Mouse (Mus musculus): ENCODE results near the gene Fads6. TPM values are rescaled to one million over a fixed set of nuclear protein-coding genes. Genes with fewer than 3 reads are reported as not detected.
A peak's percentile ranks its signal among the peaks of the same experiment; 100 is the strongest.

Fads6 gene
- polyA plus RNA-seq, 1 experiment from 2014 or later, result 0.72 TPM

DNA sequence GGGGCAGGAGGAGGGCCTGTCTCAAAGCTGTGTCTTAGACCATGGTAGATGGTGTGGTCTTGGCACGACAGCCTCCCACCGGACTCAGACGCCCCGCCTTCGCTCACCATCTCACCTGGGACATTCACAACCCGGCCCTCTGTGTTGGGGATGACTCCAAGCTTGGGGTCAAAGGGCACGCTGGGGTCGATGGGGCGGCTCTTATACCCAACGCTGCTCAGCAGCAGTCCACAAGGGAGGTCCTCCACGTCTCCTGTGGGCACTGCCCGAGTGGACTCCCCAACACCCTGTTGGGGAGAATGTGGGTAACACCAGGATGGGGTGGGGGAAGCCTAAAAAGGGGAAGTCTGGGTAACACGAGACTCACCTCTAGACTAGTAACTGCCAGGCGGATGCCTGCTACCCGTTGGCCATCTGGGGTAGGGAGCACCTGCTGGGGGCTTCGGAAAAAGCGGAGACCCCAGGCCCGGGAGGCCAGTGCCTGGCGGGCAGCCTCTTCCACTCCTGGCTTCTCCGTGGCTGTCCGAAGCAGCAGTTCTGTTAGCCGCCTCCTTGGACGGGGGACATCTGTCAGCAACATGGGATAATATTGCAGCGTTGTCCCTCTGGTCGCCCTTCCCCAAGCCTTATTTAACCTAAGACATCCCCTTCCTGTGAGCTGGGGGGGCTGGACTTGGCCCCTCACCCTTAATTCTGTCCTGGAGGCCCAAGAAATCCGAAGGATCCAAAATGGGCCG, 28.0 kb downstream of the Fads6 start:
- no peak for DNase-seq
- Histone ChIP-seq H3K36me3 (ENCODE audit: control insufficient read depth, insufficient read depth, low read length) (peaks cover 27% of the 10 kb centered on the region), H3K9ac (replicated peaks; ENCODE audit: low read length) (no peak overlapping the region), H3K4me2 (ENCODE audit: low read length) (no peak overlapping the region), H3K4me3 (replicated peaks; ENCODE audit: low read depth, low read length) (no peak overlapping the region), H3K4me1 (ENCODE audit: control insufficient read depth, insufficient read depth, low read length) (peaks cover 21% of the 10 kb centered on the region), H3K27ac (replicated peaks; ENCODE audit: low read depth, low read length) (no peak overlapping the region), H3K27me3 (ENCODE audit: control insufficient read depth, insufficient read depth, low read length) (peaks cover 45% of the 10 kb centered on the region), H3K9me3 (ENCODE audit: control insufficient read depth, low read length) (no peaks in the 10 kb centered on the region)
- ATAC-seq (ENCODE audit: low FRiP score, low TSS enrichment), result no peak
- WGBS, result 92% methylated on average over 27 of the region's 27 CpGs

DNA sequence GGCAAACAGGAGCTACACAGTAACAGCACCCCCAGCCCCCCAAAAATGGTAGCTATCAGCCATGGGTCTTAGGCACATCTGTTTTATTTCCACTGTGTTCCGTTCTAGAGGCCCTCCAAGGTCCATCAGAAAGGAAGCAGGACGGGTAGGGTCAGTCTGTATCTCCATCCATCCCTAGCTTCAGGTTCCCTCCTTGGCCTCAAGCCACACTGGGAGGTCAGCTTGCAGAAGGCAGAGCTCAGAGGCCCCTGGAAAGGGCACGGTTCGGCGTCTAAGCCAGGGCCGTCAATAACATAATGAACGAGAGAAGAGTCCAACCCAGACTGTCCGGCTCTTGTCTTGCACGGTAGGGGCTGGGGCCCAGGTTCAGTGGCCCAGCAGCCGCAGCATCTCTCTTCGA, 29.5 kb downstream of the Fads6 start:
- peaks cover 27% of the 10 kb centered on the region for H3K36me3 ChIP-seq (ENCODE audit: control insufficient read depth, insufficient read depth, low read length)
- H3K27ac ChIP-seq (replicated peaks; ENCODE audit: low read depth, low read length), result no peak overlapping the region
- no peaks in the 10 kb centered on the region for H3K9me3 ChIP-seq (ENCODE audit: control insufficient read depth, low read length)
- DNase-seq (no peak), ATAC-seq (ENCODE audit: low FRiP score, low TSS enrichment) (no peak)
- peaks cover 21% of the 10 kb centered on the region for H3K4me1 ChIP-seq (ENCODE audit: control insufficient read depth, insufficient read depth, low read length)
- WGBS, result 80% methylated on average over 11 of the region's 11 CpGs
- H3K4me2 ChIP-seq (ENCODE audit: low read length), result no peak overlapping the region
- H3K27me3 ChIP-seq (ENCODE audit: control insufficient read depth, insufficient read depth, low read length), result peaks cover 53% of the 10 kb centered on the region
- H3K9ac ChIP-seq (replicated peaks; ENCODE audit: low read length), result no peak overlapping the region
- H3K4me3 ChIP-seq (replicated peaks; ENCODE audit: low read depth, low read length), result no peak overlapping the region

DNA sequence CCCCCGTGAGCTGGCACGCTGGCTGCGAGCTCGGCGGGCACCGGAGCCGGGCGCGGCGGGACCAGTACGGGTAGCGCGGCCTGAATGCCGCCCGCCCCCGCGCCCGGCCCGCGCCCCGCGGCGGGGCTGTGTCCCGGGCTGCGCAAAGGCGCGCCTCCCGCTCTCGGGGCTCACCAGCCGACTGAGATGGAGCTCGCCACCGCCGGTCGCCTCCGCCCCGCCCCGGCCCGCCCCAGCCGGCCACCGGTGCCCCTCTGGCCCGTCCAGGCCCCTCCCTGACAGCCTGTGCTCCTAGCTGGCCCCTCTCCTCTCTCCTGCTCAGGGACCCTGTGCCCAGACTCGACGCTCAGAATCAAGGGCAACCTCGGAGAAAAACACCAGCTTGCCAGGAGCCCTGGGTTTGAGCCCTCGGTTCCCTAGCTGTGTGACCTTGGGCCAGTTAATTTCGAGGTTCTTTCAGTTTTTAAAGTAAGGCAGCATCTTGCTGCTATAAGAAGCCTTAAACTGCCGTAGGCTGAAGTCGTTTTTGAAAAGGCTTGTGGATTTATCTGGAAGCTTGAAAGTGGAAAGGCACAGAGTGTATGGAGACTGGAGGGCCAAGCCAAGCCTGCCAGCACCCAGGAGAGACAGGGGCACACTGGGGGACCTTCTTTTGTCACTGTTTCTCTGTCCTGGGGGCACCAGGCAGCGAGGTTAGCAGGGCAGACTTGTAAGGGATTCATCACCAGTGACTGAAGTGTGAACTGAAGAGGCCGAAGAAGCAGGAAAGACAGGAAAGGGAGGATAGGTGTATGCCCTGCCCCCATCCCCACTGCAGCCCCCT, 30.2 kb downstream of the Fads6 start, which contains the start of gene Grin2c:
TSS of gene Grin2c (minus strand) at position 183 of the 823 bp plus-strand sequence.
- Histone ChIP-seq H3K4me1 (ENCODE audit: control insufficient read depth, insufficient read depth, low read length) (peaks cover 21% of the 10 kb centered on the region), H3K9ac (replicated peaks; ENCODE audit: low read length) (0 out of 2 replicates have a peak within 1 kb of the TSS, but pooled peaks have one; percentile 20), H3K36me3 (ENCODE audit: control insufficient read depth, insufficient read depth, low read length) (peaks cover 27% of the 10 kb centered on the region), H3K4me3 (replicated peaks; ENCODE audit: low read depth, low read length) (peak within 1 kb of the TSS; percentile 27), H3K27me3 (ENCODE audit: control insufficient read depth, insufficient read depth, low read length) (peaks cover 56% of the 10 kb centered on the region), H3K9me3 (ENCODE audit: control insufficient read depth, low read length) (no peaks in the 10 kb centered on the region), H3K27ac (replicated peaks; ENCODE audit: low read depth, low read length) (no peak within 1 kb of the TSS), H3K4me2 (ENCODE audit: low read length) (peak within 1 kb of the TSS; percentile 52)
- 5% methylated on average over 50 of the region's 50 CpGs for WGBS
- ATAC-seq (ENCODE audit: low FRiP score, low TSS enrichment) (no peak), DNase-seq (no peak)

DNA sequence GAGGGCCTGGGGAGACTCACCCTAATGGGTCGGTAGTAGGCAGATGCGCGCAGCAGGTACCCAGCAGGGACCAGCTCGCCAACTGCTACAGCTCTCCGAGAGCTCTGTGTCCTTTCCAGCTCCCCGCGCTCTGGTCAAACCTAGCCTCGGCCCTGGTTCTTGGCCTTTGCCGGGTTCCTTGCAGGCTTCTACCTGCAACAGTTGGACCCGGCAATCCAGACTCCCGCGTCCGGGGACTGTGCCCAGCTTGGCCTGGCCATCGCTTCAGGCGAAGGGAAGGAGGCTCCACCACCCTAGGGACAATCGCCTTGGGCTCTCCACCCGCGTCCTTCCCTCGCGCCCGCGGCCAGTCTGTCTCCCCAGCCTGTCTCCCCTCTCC, 31.1 kb downstream of the Fads6 start:
- H3K9me3 ChIP-seq (ENCODE audit: control insufficient read depth, low read length), result no peaks in the 10 kb centered on the region
- no peak for ATAC-seq (ENCODE audit: low FRiP score, low TSS enrichment)
- peaks cover 21% of the 10 kb centered on the region for H3K4me1 ChIP-seq (ENCODE audit: control insufficient read depth, insufficient read depth, low read length)
- peaks cover 63% of the 10 kb centered on the region for H3K27me3 ChIP-seq (ENCODE audit: control insufficient read depth, insufficient read depth, low read length)
- H3K4me2 ChIP-seq (ENCODE audit: low read length), result peak overlapping the region; percentile 52
- no peak overlapping the region for H3K9ac ChIP-seq (replicated peaks; ENCODE audit: low read length)
- WGBS, result 3% methylated on average over 22 of the region's 22 CpGs
- H3K4me3 ChIP-seq (replicated peaks; ENCODE audit: low read depth, low read length), result peak overlapping the region; percentile 27; the same call in 1 of the 2 replicates
- peaks cover 26% of the 10 kb centered on the region for H3K36me3 ChIP-seq (ENCODE audit: control insufficient read depth, insufficient read depth, low read length)
- no peak overlapping the region for H3K27ac ChIP-seq (replicated peaks; ENCODE audit: low read depth, low read length)
- DNase-seq, result no peak

DNA sequence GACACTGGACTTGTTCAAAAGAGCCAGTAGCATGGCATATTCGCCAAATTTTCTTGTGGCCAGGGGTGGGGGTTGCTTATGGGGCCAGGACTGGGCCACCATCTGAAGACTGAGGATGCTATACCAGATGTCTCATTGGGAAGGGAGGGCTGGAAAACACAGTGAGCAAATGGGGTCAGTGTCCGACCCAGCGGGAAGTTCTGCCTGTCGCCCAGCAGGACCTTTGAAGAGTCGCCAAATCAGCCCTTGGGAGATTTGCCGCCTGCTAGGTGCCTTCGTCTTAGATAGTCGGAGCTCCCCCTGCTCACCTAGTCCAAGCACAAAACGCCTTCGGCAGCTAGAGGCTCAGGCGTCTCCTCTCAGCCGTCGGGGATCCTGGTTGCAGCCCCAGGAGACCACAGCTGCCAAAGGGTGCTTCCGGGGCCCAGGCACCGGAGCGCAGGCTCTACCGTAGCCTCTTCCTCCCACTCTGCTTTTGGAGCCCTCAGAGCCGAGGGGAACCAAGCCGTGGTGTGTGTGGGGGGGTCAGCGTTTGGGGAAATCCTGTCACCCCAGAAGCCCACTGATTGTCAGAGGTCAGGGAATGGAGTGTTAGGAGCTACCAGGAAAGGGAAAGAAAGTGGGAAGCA, 31.6 kb downstream of the Fads6 start:
- peaks cover 22% of the 10 kb centered on the region for H3K36me3 ChIP-seq (ENCODE audit: control insufficient read depth, insufficient read depth, low read length)
- peaks cover 63% of the 10 kb centered on the region for H3K27me3 ChIP-seq (ENCODE audit: control insufficient read depth, insufficient read depth, low read length)
- no peak overlapping the region for H3K4me3 ChIP-seq (replicated peaks; ENCODE audit: low read depth, low read length)
- DNase-seq, result no peak
- no peak overlapping the region for H3K9ac ChIP-seq (replicated peaks; ENCODE audit: low read length)
- no peak for ATAC-seq (ENCODE audit: low FRiP score, low TSS enrichment)
- no peaks in the 10 kb centered on the region for H3K9me3 ChIP-seq (ENCODE audit: control insufficient read depth, low read length)
- H3K4me1 ChIP-seq (ENCODE audit: control insufficient read depth, insufficient read depth, low read length), result peaks cover 21% of the 10 kb centered on the region
- no peak overlapping the region for H3K27ac ChIP-seq (replicated peaks; ENCODE audit: low read depth, low read length)
- WGBS, result 5% methylated on average over 20 of the region's 20 CpGs
- peak overlapping the region; percentile 45; the same call in 1 of the 2 replicates for H3K4me2 ChIP-seq (ENCODE audit: low read length)

DNA sequence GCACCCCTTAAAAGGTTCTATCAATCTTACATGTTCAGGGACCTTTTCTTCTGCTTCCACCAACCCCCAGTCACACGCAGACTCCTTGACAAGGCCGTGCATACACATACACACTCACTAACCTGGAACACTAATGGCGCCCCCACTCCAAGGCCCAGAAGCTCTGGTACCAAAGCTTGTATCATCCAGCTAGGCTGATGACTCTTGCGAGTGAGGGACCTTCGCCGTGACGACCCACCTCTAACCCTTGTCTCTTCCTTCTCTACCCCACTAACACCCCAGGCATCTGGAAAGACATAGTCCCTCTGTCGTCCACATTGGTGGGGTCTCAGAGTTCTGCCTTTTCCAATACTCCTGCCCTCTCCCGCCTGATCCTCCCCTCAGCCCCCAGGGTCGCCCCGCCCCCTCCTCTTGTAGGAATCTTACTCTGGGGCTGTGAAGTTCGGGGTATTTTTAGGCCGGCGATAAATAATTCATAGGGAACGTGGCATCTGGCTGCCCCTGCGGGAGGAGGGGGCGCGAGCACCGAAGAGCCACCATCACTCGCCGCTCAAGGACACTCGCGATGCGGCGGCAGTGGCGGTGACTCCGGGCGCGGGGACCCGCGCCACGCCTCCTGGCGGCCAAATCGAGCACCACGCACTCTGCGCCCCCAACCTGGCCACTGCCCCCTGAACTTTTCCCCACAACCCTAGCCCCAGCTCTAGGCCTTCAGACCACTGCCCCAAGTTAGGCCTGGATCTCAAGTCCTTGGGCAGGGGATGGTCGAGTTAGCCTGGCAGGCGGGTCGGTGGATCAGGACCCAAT, 32.4 kb downstream of the Fads6 start:
- DNase-seq (peak; percentile 77), ATAC-seq (ENCODE audit: low FRiP score, low TSS enrichment) (no peak)
- H3K27ac ChIP-seq (replicated peaks; ENCODE audit: low read depth, low read length), result no peak overlapping the region
- 0 out of 2 replicates have a peak overlapping the region, but pooled peaks have one; percentile 5 for H3K4me3 ChIP-seq (replicated peaks; ENCODE audit: low read depth, low read length)
- peaks cover 21% of the 10 kb centered on the region for H3K4me1 ChIP-seq (ENCODE audit: control insufficient read depth, insufficient read depth, low read length)
- H3K36me3 ChIP-seq (ENCODE audit: control insufficient read depth, insufficient read depth, low read length), result peaks cover 22% of the 10 kb centered on the region
- H3K9ac ChIP-seq (replicated peaks; ENCODE audit: low read length), result 0 out of 2 replicates have a peak overlapping the region, but pooled peaks have one; percentile 26
- no peaks in the 10 kb centered on the region for H3K9me3 ChIP-seq (ENCODE audit: control insufficient read depth, low read length)
- H3K27me3 ChIP-seq (ENCODE audit: control insufficient read depth, insufficient read depth, low read length), result peaks cover 66% of the 10 kb centered on the region
- WGBS, result 6% methylated on average over 39 of the region's 39 CpGs
- H3K4me2 ChIP-seq (ENCODE audit: low read length), result peak overlapping the region; percentile 45

DNA sequence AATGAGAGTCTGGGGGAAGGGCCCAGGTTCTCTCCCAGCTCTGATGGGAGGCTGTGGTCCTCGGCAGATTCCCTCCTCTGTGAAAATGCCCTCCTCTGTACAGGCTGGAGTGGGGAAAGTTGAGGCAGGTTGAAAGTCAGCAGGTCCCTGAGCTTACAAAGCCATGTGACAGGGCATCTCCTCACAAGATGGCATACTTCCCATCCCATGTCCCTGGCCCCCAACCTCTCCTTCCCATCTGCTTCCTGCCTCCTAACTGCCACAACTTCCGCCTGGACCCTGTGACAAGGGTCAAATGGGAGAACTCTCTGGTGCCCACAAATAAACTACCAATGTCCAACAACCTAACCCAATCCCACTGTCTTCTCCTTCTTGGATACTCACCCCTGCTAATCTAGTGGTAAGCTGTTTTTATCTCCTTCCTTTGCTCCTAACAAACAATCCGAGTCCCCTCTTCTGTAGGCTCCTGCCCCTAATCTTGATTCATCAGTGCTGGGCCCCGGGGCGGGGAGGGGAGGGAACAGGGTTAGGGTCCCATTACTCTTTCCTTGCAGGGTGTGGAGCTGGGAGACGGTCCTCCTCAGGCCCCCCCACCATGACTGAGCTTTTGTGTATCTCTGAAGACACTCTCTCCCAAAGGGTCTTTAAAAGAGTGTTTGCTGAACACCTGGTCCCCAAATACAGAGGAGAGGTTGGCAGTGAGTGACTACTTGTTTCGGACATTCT, 33.2 kb downstream of the Fads6 start:
- peaks cover 66% of the 10 kb centered on the region for H3K27me3 ChIP-seq (ENCODE audit: control insufficient read depth, insufficient read depth, low read length)
- 74% methylated on average over 7 of the region's 7 CpGs for WGBS
- ATAC-seq (ENCODE audit: low FRiP score, low TSS enrichment), result no peak
- H3K4me2 ChIP-seq (ENCODE audit: low read length), result no peak overlapping the region
- H3K27ac ChIP-seq (replicated peaks; ENCODE audit: low read depth, low read length), result no peak overlapping the region
- H3K9ac ChIP-seq (replicated peaks; ENCODE audit: low read length), result no peak overlapping the region
- H3K4me3 ChIP-seq (replicated peaks; ENCODE audit: low read depth, low read length), result no peak overlapping the region
- peaks cover 18% of the 10 kb centered on the region for H3K36me3 ChIP-seq (ENCODE audit: control insufficient read depth, insufficient read depth, low read length)
- H3K4me1 ChIP-seq (ENCODE audit: control insufficient read depth, insufficient read depth, low read length), result peaks cover 21% of the 10 kb centered on the region
- H3K9me3 ChIP-seq (ENCODE audit: control insufficient read depth, low read length), result no peaks in the 10 kb centered on the region
- no peak for DNase-seq
